Mouse (Mus musculus): Measurements from ENCODE around the gene Spag16.

Gene Spag16

GRCm38 (mm10) chr1:70442209-70443080 lies 615.7 kb downstream of the Spag16 start:
- DNase-seq (ENCODE audit: low read depth, low spot score), result no peak

- no peak for DNase-seq (ENCODE audit: low read depth, low spot score)
Observed at GRCm38 (mm10) chr1:70479864-70480263, 653.1 kb downstream of the Spag16 start.

GRCm38 (mm10) chr1:70518918-70519317 lies 692.1 kb downstream of the Spag16 start:
- DNase-seq (ENCODE audit: low read depth, low spot score), result no peak

DNA sequence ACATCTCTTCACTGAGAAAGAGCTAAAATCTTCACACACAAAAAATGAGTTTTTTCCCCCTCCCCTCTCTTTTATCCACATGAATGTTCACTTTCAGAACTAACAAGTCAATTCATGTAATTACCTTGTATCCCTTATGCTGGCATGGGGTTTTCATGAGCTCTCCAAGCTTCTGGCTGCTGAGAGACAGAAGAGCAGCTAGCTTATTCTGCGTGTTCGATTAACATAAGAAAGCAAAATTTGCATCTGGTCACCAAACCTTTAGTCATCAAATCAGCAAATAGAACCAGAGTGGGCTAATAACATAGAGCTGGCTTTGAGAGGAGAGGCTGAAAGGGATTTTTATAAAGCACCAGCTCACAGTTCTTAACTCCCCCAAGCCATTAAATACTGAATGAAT lies 700.4 kb downstream of the Spag16 start:
- DNase-seq (ENCODE audit: low read depth, low spot score), result no peak

GRCm38 (mm10) chr1:70529771-70530170 lies 703.0 kb downstream of the Spag16 start:
- no peak for DNase-seq (ENCODE audit: low read depth, low spot score)

GRCm38 (mm10) chr1:70551839-70552238 lies 725.1 kb downstream of the Spag16 start:
- DNase-seq (ENCODE audit: low read depth, low spot score), result no peak

GRCm38 (mm10) chr1:70621805-70622204 lies 795.0 kb downstream of the Spag16 start:
- no peak for DNase-seq (ENCODE audit: low read depth, low spot score)

DNA sequence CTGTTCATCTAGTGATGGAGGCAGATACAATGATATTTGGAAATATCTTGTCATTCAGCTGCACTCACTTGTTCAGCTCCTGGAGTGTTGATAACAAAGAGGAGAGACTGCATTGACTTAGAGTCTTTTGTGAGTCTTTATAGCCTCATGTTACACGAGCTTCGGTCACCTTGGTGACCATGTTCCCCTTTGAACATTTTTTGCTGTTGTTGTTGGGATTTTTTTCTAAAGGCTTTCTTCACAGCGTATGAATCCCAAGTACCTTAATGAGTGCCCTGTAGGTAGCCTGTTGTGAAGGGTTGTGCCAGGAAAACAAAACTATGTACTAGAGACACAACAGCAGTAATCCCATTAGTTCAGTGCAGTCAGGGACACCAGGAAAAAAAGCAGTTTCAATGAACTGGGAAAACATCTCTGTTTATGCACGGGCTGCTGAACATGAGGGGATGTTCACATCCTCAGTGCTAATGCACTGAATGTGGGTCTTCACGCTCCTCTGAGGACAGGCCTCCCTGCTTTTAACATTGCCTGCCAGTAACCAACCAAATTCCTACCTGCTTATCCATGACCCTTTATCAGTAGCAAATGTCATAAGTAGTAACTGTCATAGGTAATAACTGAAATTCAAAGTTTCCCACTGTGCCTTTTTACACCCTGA lies 798.2 kb downstream of the Spag16 start:
- DNase-seq (ENCODE audit: low read depth, low spot score), result no peak

DNA sequence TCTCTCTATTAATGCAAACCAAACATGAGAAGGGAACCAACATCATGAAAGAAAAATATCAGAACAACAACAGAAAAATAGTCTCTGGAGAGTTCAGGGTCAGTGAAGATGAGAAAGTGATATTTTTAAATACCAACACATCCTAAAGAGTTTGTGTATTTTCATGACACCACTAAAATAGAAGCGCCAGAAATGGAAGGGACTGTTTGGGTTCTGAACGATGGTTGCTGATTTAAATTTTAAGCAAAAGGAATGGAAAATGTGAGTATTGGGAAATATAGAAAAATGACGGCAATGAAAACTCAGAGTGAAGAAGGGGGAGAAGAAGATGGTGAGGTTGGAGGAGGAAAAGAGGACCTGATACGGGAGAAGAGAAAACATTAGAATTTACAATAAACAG lies 825.9 kb downstream of the Spag16 start:
- DNase-seq (ENCODE audit: low read depth, low spot score), result no peak

DNA sequence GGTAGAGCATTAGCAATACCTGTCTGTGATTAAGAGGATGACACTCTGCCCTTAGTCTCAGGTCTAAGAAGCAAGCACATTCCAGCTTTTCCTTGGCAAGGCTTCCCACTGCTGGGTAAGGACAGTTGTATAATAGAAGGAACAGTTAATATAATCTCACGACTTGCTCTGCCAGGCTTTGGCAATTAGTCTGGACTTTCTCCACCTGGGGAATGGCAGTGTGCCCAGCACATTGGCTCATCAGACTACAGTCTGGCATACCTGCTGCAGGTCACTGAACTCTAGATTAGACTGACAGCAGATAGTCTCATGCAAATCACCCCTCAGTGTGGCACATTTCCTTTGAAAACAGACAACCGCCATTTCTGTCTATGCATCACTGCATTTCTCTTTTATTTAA lies 865.8 kb downstream of the Spag16 start:
- no peak for DNase-seq (ENCODE audit: low read depth, low spot score)

- no peak for DNase-seq (ENCODE audit: low read depth, low spot score)
Observed at GRCm38 (mm10) chr1:70700270-70700669, 873.5 kb downstream of the Spag16 start.

DNA sequence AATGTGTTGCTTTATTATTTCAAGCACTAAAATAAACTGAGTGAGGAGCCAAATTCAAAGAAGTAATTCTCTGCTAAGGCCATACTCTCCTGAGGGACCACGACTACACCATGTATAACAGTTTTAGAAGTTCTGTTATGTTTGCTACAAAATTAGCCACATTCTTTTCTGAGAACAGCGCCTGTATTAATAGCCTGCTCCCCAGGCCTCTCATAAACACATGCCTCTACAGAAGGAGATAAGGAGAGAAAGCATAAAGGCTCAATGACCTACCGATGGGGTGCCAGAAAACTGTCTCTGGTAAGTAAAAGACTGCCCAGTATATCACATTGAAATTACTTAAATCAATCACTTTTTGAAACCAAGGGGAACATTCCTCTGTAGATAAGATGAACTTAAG lies 877.2 kb downstream of the Spag16 start:
- no peak for DNase-seq (ENCODE audit: low read depth, low spot score)

DNA sequence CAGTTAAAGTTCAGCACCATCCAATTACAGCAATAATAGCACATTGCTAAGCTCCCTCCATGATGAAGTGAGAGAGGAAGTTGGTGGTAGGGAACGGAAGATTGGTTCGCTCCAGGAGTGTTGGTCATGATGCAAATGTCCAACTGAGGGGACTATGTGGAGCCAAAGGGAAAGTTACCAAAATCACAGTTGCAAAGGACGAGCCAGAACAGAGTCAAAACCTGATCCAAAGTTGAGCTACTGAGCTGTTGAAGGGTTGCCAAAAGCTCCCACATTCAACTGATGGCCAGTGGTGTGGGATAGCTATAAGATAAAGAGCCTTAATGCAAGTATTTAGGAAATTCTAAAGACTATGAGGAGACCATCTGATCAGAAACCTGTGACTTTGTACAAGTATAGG lies 879.1 kb downstream of the Spag16 start:
- no peak for DNase-seq (ENCODE audit: low read depth, low spot score)

DNA sequence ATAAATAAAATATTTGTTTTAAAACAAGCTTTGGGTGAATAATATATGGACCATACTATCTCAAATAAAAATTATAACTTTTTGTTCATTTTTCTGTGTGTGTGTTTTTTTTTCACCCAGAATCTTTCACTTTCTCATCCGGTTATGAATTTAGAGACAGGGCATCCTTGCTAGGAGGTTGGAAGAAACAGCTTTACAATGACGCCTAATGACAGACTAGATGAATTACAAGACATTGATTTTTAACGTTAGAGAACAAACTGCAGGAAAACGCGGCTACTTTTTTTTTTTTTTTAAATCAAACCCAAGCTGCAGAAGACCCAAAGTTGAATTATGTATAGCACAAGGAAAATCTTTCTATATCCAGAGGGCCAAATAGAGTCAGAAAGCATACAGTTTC lies 898.3 kb downstream of the Spag16 start:
- no peak for DNase-seq (ENCODE audit: low read depth, low spot score)

DNA sequence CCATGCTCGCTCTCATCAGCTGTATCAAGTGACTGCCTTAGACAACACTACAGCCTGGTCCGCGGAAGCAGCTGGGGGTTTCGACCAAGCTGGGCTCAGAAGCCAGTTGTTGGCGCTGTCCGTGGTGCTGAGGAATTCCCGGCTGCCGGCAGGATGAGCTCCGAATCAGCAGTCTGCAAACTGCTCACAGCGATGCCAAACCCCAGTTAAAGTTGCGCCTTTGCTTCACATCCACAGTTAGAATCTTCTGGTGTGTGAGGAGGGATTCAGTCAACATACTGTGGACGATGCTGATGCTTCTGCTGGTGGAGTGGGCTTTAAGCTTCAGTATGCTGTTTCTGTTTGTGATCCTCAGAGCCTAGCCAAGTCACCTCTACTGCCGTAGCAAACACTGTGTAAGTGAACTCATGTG lies 898.9 kb downstream of the Spag16 start, which contains the start of gene Vwc2l:
Gene Vwc2l, plus strand, starts transcription at position 61 of the 412 bp plus-strand sequence.
- DNase-seq (ENCODE audit: low read depth, low spot score), result no peak

All from A20 (cell line).